Mouse (Mus musculus) brain, embryonic 18.5 days (tissue): ENCODE data around the gene Pltp.
"Not testable (repeated sequence)": the region's sequence is repeated elsewhere in the genome, so short reads cannot be mapped to it uniquely, and the experiment has no call there.

Source experiments
- DNase-seq: peaks from one replicate; pipeline ENCODE4 v3.0.0-alpha.2; 2012; ENCODE audit warnings: low read depth, low spot score

Gene Pltp

DNA sequence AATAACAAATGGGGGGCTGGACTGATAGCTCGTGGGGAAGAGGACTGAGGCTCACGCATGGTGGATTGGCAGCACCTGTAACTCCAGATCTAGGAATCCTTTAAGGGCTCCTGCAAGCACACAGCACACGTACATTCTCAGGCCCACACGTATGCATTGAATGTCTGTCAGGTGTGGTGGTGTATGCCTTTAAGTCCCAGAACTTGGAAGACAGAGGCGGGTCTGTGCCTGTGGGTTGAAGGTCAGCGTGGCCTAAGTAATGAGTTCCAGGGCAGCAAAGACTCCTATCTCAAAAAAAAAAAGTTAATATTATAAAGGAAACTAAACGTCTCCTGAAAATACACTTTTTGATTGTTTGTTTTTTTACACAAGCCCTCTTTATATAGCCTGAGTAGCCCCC is 50.9 kb downstream of the Pltp start:
- no peak for DNase-seq

GRCm38 (mm10) chr2:164805332-164805718 is 52.2 kb downstream of the Pltp start:
- no peak for DNase-seq

DNA sequence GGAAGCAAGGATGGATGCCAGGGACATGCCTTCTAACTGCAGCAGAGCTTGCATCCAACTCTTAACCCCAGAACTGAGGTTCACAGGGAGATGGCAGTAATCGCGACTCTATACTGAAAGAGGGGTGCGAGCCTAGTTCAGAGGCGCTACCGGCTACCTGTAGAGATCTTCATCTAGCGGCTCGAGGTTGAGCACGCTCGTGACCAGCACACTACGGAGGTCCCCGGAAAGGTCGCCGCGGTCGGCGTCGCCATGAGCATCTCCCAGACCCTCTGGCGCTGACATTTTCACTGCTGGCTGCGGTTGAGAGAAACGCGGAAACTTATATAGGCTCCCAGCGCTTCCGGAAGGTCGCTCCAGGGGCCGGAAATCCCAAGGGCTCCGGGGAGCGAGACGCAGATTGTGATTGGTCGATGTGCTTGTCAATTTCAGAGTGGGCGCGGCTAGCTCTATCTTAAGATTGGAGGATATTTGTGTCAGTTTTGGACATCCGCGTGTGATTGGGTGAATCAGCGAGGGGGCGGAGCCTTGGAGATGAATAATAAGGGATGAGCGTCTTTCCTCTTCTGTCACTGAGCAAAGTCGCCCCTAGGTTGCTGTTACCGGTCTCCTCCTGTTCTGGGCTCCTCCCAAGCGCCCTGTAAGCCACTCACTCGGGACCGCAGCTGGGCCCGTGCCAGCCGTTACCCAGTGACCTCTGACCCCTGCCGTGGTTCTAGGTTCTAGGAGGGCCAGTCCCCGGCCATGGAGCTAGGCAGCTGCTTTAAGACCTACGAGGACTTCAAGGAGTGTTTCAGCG is 52.8 kb downstream of the Pltp start, which contains the start of the genes Acot8 and Zswim3:
Gene Acot8 (minus strand): TSS at position 350 of the 799 bp plus-strand sequence.
Gene Zswim3 (plus strand): TSS at position 566 of the 799 bp plus-strand sequence.
- DNase-seq, result peak; percentile 97

DNA sequence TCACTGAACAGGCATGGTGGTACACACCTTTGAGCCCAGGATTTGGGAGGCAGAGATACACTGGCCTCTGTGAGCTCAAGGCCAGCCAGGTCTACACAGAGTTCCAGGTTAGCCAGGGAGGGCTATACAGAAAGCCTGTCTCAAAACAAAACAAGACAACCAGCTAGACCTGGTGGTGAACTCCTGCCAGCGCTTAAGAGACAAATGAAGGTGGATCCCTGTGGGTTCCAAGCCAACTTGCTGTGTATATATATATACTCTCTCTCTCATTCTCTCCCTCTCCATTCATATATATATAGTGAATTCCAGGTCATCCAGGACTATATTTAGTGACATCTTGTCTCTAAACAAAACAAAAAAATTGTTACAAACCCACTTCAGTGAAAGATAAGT is 53.6 kb downstream of the Pltp start:
- no peak for DNase-seq

DNA sequence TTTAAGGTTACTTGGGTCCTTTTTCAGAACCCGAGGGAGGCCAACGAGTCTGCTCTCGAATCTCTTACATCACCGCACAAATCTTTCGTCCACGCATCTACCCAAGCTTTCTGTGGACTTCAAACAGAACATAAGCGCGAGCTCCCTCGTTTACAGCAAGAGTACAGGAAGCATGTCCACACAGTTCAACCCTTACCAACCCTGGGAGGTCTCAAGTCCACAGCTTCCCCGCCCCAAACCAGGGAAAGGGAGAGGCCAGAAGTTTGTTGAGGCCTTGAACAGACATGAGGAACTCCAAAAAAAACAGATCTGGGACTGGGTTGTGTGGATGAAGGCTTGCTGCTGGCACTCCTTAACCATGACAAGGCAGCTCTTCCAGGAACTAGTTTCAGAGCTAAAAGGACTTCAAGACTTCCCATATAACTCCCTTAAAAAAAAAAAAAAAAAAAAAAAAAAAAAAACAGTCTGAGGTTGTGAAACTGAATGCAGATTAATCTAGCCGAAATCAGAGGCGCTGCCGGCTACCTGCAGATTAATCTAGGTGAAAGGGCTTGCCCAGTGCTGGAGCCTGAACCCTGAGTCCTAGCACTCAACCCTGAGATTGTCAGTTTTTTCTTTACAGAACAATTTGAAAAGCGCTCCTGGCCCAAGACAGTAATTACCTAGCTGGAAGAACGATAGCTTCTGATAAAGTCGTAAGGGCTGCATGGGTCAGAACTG is 54.1 kb downstream of the Pltp start:
- DNase-seq, result no peak

GRCm38 (mm10) chr2:164800252-164801004 is 57.1 kb downstream of the Pltp start:
- DNase-seq, result no peak

GRCm38 (mm10) chr2:164798554-164798953 is 59.0 kb downstream of the Pltp start:
- DNase-seq, result not testable (repeated sequence)

- DNase-seq, result no peak
These were observed 61.6 kb downstream of the Pltp start for GRCm38 (mm10) chr2:164795868-164796267.

DNA sequence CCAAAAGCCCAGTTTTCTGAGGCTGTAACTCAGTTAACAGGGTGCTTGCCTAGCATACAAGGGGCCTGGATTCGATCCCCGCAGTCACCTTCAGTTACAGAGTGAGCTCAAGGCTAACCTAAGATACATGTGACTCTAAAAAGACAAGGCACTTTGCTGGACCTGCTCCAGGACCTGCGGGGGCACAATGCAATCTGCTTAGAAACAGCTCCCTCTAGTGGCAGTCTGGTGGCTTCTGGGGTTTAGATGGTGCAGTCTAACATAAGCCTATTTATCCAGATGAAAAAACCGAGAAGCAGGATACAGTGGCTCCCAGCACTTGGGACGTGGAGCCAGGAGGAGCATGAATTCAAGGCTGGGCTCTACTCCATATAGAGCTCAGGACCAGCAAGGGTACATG is 63.2 kb downstream of the Pltp start:
- no peak for DNase-seq

DNA sequence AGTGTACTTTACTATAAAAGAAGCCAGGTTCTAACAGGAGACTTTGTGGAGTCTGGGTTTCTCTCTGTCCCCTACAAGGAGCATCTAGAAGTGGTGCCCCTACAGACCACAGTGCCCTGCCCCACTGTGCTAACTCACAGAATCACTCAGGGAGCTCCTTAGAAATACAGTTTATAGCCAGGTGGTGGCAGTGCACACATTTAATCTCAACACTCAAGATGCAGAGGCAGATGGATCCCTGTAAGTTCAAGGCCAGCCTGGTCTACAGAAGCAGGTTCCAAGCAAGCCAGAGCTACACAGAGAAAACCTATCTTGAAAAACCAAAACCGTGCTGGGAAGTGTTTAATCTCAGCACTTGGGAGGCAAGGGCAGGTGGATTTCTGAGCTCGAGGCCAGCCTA is 63.7 kb downstream of the Pltp start:
- DNase-seq, result no peak

GRCm38 (mm10) chr2:164793236-164793635 is 64.3 kb downstream of the Pltp start:
- DNase-seq, result no peak

GRCm38 (mm10) chr2:164792400-164793190 is 64.9 kb downstream of the Pltp start:
- no peak for DNase-seq

DNA sequence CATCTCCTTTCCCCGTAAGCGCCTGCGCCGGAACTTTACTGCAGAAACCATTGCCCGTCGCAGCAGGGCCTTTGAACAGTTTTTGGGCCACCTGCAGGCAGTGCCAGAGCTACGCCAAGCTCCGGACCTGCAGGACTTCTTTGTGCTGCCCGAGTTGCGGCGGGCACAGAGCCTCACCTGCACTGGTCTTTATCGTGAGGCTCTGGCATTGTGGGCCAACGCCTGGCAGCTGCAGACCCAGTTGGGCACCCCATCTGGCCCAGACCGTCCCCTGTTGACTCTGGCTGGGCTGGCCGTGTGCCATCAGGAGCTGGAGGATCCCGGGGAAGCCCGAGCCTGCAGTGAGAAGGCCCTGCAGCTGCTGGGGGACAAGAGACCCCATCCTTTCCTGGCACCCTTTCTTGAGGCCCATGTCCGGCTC is 65.7 kb downstream of the Pltp start:
- DNase-seq, result no peak

- no peak for DNase-seq
These were observed 67.1 kb downstream of the Pltp start for GRCm38 (mm10) chr2:164790451-164790850.
